Mouse (Mus musculus): ENCODE results near the gene Gusb. TPM values are rescaled to one million over a fixed set of nuclear protein-coding genes. Genes with fewer than 3 reads are reported as not detected.

The Gusb gene
- polyA plus RNA-seq, 1 experiment from 2014 or later, result 35.8 TPM

GRCm38 (mm10) chr5:130015104-130015503 lies 12.3 kb upstream of the Gusb start:
- no peak overlapping the region for H3K4me2 ChIP-seq (ENCODE audit: low read length)
- H3K9me3 ChIP-seq (ENCODE audit: control insufficient read depth, low read length), result peaks cover 10% of the 10 kb centered on the region
- H3K4me1 ChIP-seq (ENCODE audit: control insufficient read depth, insufficient read depth, low read depth, low read length), result no peaks in the 10 kb centered on the region
- no peak overlapping the region for H3K4me3 ChIP-seq (ENCODE audit: low read length)
- H3K27me3 ChIP-seq (replicated peaks; ENCODE audit: control insufficient read depth, insufficient read depth, low read length), result no peaks in the 10 kb centered on the region
- 94% methylated on average over 3 of the region's 3 CpGs for WGBS
- H3K9ac ChIP-seq (ENCODE audit: low read depth, low read length), result no peak overlapping the region
- H3K36me3 ChIP-seq (ENCODE audit: control insufficient read depth, insufficient read depth, low read length), result peaks cover 19% of the 10 kb centered on the region
- H3K27ac ChIP-seq (ENCODE audit: low read depth, low read length), result no peak overlapping the region
- no peak for ATAC-seq

DNA sequence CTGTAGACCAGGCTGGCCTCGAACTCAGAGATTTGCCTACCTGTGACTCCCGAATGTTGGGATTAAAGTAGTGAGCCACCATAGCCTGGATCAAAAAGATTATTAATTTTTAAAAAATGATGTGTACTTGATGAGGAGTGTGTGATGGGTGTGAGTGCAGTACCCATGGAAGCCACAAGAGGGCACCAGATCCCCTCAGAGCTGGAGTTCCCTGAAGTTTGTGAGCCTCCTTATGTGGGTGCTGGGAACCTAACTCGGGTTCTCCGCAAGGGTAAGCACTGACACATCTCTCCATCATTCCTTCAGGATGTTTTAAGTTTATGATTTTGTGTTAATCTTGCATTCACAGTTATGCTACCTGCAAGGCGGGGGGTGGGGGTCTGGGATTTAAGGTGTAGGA lies 8.1 kb upstream of the Gusb start:
- H3K4me1 ChIP-seq (ENCODE audit: control insufficient read depth, insufficient read depth, low read depth, low read length), result no peaks in the 10 kb centered on the region
- peaks cover 10% of the 10 kb centered on the region for H3K9me3 ChIP-seq (ENCODE audit: control insufficient read depth, low read length)
- no peak overlapping the region for H3K4me2 ChIP-seq (ENCODE audit: low read length)
- no peak overlapping the region for H3K4me3 ChIP-seq (ENCODE audit: low read length)
- 96% methylated on average over 5 of the region's 5 CpGs for WGBS
- ATAC-seq, result no peak
- peaks cover 13% of the 10 kb centered on the region for H3K36me3 ChIP-seq (ENCODE audit: control insufficient read depth, insufficient read depth, low read length)
- H3K27me3 ChIP-seq (replicated peaks; ENCODE audit: control insufficient read depth, insufficient read depth, low read length), result no peaks in the 10 kb centered on the region
- H3K27ac ChIP-seq (ENCODE audit: low read depth, low read length), result no peak overlapping the region
- H3K9ac ChIP-seq (ENCODE audit: low read depth, low read length), result no peak overlapping the region

GRCm38 (mm10) chr5:130009784-130010183 lies 6.9 kb upstream of the Gusb start:
- ATAC-seq, result no peak
- Histone ChIP-seq H3K4me2 (ENCODE audit: low read length) (no peak overlapping the region), H3K9ac (ENCODE audit: low read depth, low read length) (no peak overlapping the region), H3K4me3 (ENCODE audit: low read length) (no peak overlapping the region), H3K4me1 (ENCODE audit: control insufficient read depth, insufficient read depth, low read depth, low read length) (no peaks in the 10 kb centered on the region), H3K27me3 (replicated peaks; ENCODE audit: control insufficient read depth, insufficient read depth, low read length) (no peaks in the 10 kb centered on the region), H3K27ac (ENCODE audit: low read depth, low read length) (no peak overlapping the region), H3K36me3 (ENCODE audit: control insufficient read depth, insufficient read depth, low read length) (peaks cover 10% of the 10 kb centered on the region), H3K9me3 (ENCODE audit: control insufficient read depth, low read length) (peaks cover 7% of the 10 kb centered on the region)
- whole genome bisulfite sequencing, result 99% methylated on average over 4 of the region's 4 CpGs

GRCm38 (mm10) chr5:130008034-130008590 lies 5.3 kb upstream of the Gusb start:
- Histone ChIP-seq H3K27ac (ENCODE audit: low read depth, low read length) (no peak overlapping the region), H3K4me2 (ENCODE audit: low read length) (no peak overlapping the region), H3K9ac (ENCODE audit: low read depth, low read length) (no peak overlapping the region), H3K27me3 (replicated peaks; ENCODE audit: control insufficient read depth, insufficient read depth, low read length) (no peaks in the 10 kb centered on the region), H3K4me1 (ENCODE audit: control insufficient read depth, insufficient read depth, low read depth, low read length) (peaks cover under 1% of the 10 kb centered on the region; the same call in 1 of the 2 replicates), H3K9me3 (ENCODE audit: control insufficient read depth, low read length) (peaks cover 7% of the 10 kb centered on the region), H3K36me3 (ENCODE audit: control insufficient read depth, insufficient read depth, low read length) (peaks cover 10% of the 10 kb centered on the region), H3K4me3 (ENCODE audit: low read length) (no peak overlapping the region)
- no peak for ATAC-seq
- 82% methylated on average over 6 of the region's 6 CpGs for WGBS

DNA sequence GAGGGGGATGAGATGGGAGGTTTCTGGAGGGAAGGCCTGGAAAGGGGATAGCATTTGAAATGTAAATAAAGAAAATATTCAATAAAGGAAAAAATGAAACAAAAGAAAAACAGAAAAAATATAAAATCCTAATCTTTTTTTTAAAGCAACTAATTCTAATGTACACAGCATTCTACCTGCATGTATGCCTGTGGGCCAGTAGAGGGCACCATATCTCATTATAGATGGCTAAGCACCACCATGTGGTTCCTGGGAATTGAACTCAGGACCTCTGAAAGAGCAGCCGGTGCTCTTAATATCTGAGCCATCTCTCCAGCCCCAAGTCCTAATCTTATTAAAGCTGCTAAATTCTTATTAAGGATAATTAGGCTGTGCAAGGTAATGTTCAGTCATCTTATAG lies 4.5 kb upstream of the Gusb start:
- Histone ChIP-seq H3K27ac (ENCODE audit: low read depth, low read length) (no peak overlapping the region), H3K4me3 (ENCODE audit: low read length) (no peak overlapping the region), H3K9me3 (ENCODE audit: control insufficient read depth, low read length) (peaks cover 7% of the 10 kb centered on the region), H3K27me3 (replicated peaks; ENCODE audit: control insufficient read depth, insufficient read depth, low read length) (no peaks in the 10 kb centered on the region), H3K9ac (ENCODE audit: low read depth, low read length) (no peak overlapping the region), H3K4me2 (ENCODE audit: low read length) (no peak overlapping the region), H3K36me3 (ENCODE audit: control insufficient read depth, insufficient read depth, low read length) (peaks cover 10% of the 10 kb centered on the region), H3K4me1 (ENCODE audit: control insufficient read depth, insufficient read depth, low read depth, low read length) (peaks cover 4% of the 10 kb centered on the region; the same call in 1 of the 2 replicates)
- WGBS, result 95% methylated on average over 1 of the region's 1 CpGs
- ATAC-seq, result no peak

- Histone ChIP-seq H3K9ac (ENCODE audit: low read depth, low read length) (peak overlapping the region; percentile 86), H3K4me1 (ENCODE audit: control insufficient read depth, insufficient read depth, low read depth, low read length) (peaks cover 12% of the 10 kb centered on the region), H3K36me3 (ENCODE audit: control insufficient read depth, insufficient read depth, low read length) (no peaks in the 10 kb centered on the region), H3K4me3 (ENCODE audit: low read length) (peak overlapping the region; percentile 82), H3K4me2 (ENCODE audit: low read length) (peak overlapping the region; percentile 94), H3K27me3 (replicated peaks; ENCODE audit: control insufficient read depth, insufficient read depth, low read length) (no peaks in the 10 kb centered on the region), H3K9me3 (ENCODE audit: control insufficient read depth, low read length) (no peaks in the 10 kb centered on the region), H3K27ac (ENCODE audit: low read depth, low read length) (peak overlapping the region; percentile 54; the same call in 1 of the 2 replicates)
- ATAC-seq, result no peak
- WGBS, result 69% methylated on average over 7 of the region's 7 CpGs
These were observed 380 bp upstream of the Gusb start for GRCm38 (mm10) chr5:130003229-130003628.

GRCm38 (mm10) chr5:130001356-130001987 lies 1.4 kb downstream of the Gusb start:
- peak overlapping the region; percentile 86; the same call in 1 of the 2 replicates for H3K9ac ChIP-seq (ENCODE audit: low read depth, low read length)
- peaks cover 12% of the 10 kb centered on the region for H3K4me1 ChIP-seq (ENCODE audit: control insufficient read depth, insufficient read depth, low read depth, low read length)
- no peak for ATAC-seq
- no peak overlapping the region for H3K27ac ChIP-seq (ENCODE audit: low read depth, low read length)
- peak overlapping the region; percentile 94 for H3K4me2 ChIP-seq (ENCODE audit: low read length)
- 70% methylated on average over 5 of the region's 5 CpGs for WGBS
- H3K4me3 ChIP-seq (ENCODE audit: low read length), result peak overlapping the region; percentile 82; the same call in 1 of the 2 replicates
- no peaks in the 10 kb centered on the region for H3K27me3 ChIP-seq (replicated peaks; ENCODE audit: control insufficient read depth, insufficient read depth, low read length)
- H3K36me3 ChIP-seq (ENCODE audit: control insufficient read depth, insufficient read depth, low read length), result no peaks in the 10 kb centered on the region
- no peaks in the 10 kb centered on the region for H3K9me3 ChIP-seq (ENCODE audit: control insufficient read depth, low read length)

- H3K4me1 ChIP-seq (ENCODE audit: control insufficient read depth, insufficient read depth, low read depth, low read length), result peaks cover 12% of the 10 kb centered on the region
- 90% methylated on average over 12 of the region's 12 CpGs for WGBS
- H3K9ac ChIP-seq (ENCODE audit: low read depth, low read length), result no peak overlapping the region
- H3K9me3 ChIP-seq (ENCODE audit: control insufficient read depth, low read length), result no peaks in the 10 kb centered on the region
- no peak overlapping the region for H3K4me3 ChIP-seq (ENCODE audit: low read length)
- no peak overlapping the region for H3K27ac ChIP-seq (ENCODE audit: low read depth, low read length)
- no peaks in the 10 kb centered on the region for H3K36me3 ChIP-seq (ENCODE audit: control insufficient read depth, insufficient read depth, low read length)
- no peak for ATAC-seq
- no peak overlapping the region for H3K4me2 ChIP-seq (ENCODE audit: low read length)
- no peaks in the 10 kb centered on the region for H3K27me3 ChIP-seq (replicated peaks; ENCODE audit: control insufficient read depth, insufficient read depth, low read length)
These were observed 2.1 kb downstream of the Gusb start for GRCm38 (mm10) chr5:130000735-130001134.

DNA sequence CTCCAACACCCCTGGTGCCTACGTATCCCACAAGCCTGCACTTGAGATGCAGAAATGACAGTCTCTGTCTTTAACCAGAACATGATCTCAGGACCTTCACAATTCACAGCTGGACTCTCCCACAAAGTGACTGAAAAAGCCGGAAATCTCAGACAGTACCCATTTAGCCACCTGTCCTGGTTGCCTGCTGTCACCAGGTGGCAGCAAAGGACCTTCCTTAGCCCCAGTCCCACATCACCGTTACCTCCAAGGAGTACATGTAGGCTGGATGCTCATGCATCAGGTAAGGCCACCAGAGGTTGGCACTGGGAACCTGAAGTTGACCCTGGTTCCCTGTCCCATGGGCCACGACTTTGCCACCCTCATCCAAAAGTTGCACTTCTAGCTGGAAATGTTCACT lies 3.8 kb downstream of the Gusb start:
- 35% methylated on average over 4 of the region's 4 CpGs for WGBS
- Histone ChIP-seq H3K9ac (ENCODE audit: low read depth, low read length) (no peak overlapping the region), H3K27ac (ENCODE audit: low read depth, low read length) (no peak overlapping the region), H3K4me3 (ENCODE audit: low read length) (no peak overlapping the region), H3K4me1 (ENCODE audit: control insufficient read depth, insufficient read depth, low read depth, low read length) (peaks cover 12% of the 10 kb centered on the region), H3K4me2 (ENCODE audit: low read length) (no peak overlapping the region), H3K36me3 (ENCODE audit: control insufficient read depth, insufficient read depth, low read length) (no peaks in the 10 kb centered on the region), H3K27me3 (replicated peaks; ENCODE audit: control insufficient read depth, insufficient read depth, low read length) (no peaks in the 10 kb centered on the region), H3K9me3 (ENCODE audit: control insufficient read depth, low read length) (no peaks in the 10 kb centered on the region)
- no peak for ATAC-seq

Data from hindbrain, embryonic 16.5 days (tissue).